Mouse (Mus musculus) heart, postnatal 4 days (tissue): ENCODE data around the gene Vmn1r175. TPM values are rescaled to one million over a fixed set of nuclear protein-coding genes. Genes with fewer than 3 reads are reported as not detected.
"Not testable (repeated sequence)": the region's sequence is repeated elsewhere in the genome, so short reads cannot be mapped to it uniquely, and the experiment has no call there.

ENCODE experiments used
- DNase-seq: peaks from one replicate; pipeline ENCODE4 v3.0.0; 2021
- total RNA-seq, 2 experiments: library from RNA; stranded (reverse); gene quantifications; 2 replicates each; pipeline ENCODE4 v1.2.3; 2021

Vmn1r175 gene
- not detected for total RNA-seq

- not testable (repeated sequence) for DNase-seq
Observed at GRCm38 (mm10) chr7:23810543-23810942, at the start of gene Vmn1r175. Vmn1r175 (minus strand) TSS chr7:23810643.

- DNase-seq, result not testable (repeated sequence)
Observed at GRCm38 (mm10) chr7:23837272-23837671, 26.8 kb upstream of the Vmn1r175 start, which contains the start of gene Vmn1r176. Vmn1r176 (minus strand) TSS chr7:23837372.

- DNase-seq, result no peak
Observed at GRCm38 (mm10) chr7:23784526-23784925, 25.9 kb downstream of the Vmn1r175 start.

Other genes with a start within 250 kb of the Vmn1r175 start
- not detected for gene Vmn1r169, start 235.1 kb downstream of the Vmn1r175 start, total RNA-seq
- gene Vmn1r170, start 204.5 kb downstream of the Vmn1r175 start, total RNA-seq, result not detected
- not detected for gene Vmn1r171, start 179.9 kb downstream of the Vmn1r175 start, total RNA-seq
- not detected for gene Vmn1r172, start 152.3 kb downstream of the Vmn1r175 start, total RNA-seq
- not detected for gene Vmn1r173, start 109.9 kb downstream of the Vmn1r175 start, total RNA-seq
- gene Vmn1r174, start 58.4 kb downstream of the Vmn1r175 start, total RNA-seq, result not detected
- gene Vmn1r176, start 26.7 kb upstream of the Vmn1r175 start, total RNA-seq, result not detected
- not detected for gene Vmn1r177, start 55.8 kb upstream of the Vmn1r175 start, total RNA-seq
- not detected for gene Vmn1r178, start 81.4 kb upstream of the Vmn1r175 start, total RNA-seq
- gene Vmn1r179, start 116.3 kb upstream of the Vmn1r175 start, total RNA-seq, result not detected
- not detected for gene Vmn1r180, start 140.0 kb upstream of the Vmn1r175 start, total RNA-seq
- not detected for gene Vmn1r181, start 164.0 kb upstream of the Vmn1r175 start, total RNA-seq
- not detected for gene V1rd19, start 191.0 kb upstream of the Vmn1r175 start, total RNA-seq
- gene Vmn1r183, start 242.6 kb upstream of the Vmn1r175 start, total RNA-seq, result not detected